ENCODE assay signal across 39 mouse cellular contexts in the genomic region with DNA sequence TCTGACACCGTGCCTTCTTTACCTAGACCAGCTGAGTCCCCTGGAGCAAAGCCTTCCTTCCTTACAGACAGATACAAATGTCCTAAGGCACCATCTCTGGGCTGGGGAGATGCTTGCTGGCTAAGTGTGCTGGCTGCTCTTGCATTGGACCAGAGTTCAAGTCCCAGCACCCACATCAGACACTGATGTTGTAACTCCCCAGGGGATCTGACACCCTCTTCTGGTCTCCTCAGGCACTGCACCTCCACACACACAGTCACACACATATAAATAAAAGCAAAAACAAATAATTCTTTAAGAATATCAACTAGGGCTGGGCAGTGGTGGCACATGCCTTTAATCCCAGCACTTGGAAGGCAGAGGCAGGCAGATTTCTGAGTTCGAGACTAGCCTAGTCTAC. TPM values are rescaled to one million over a fixed set of nuclear protein-coding genes. Genes with fewer than 3 reads are reported as not detected.
"Had no signal": no experiment of that assay in that cellular context is flagged by ENCODE, and none has a peak within 500 bp of the region (broad histone marks: within the 10 kb centered on the region; RNA-seq: fewer than 3 reads in every experiment).

No protein-coding gene starts in this region.

- H3K9ac ChIP-seq: heart, embryonic 13.5 days; heart, embryonic 15.5 days; hindbrain, embryonic 13.5 days; hindbrain, embryonic 15.5 days; limb, embryonic 13.5 days; limb, embryonic 15.5 days; liver, embryonic 12.5 days; liver, embryonic 15.5 days had no signal

- H3K4me2 ChIP-seq: heart, embryonic 11.5 days; heart, embryonic 13.5 days; heart, embryonic 15.5 days; hindbrain, embryonic 13.5 days; hindbrain, embryonic 15.5 days; limb, embryonic 13.5 days; limb, embryonic 15.5 days; liver, embryonic 12.5 days; liver, embryonic 15.5 days had no signal

- H3K4me1 ChIP-seq: heart, embryonic 13.5 days; heart, embryonic 15.5 days; hindbrain, embryonic 13.5 days; hindbrain, embryonic 15.5 days; limb, embryonic 13.5 days; limb, embryonic 15.5 days; liver, embryonic 12.5 days; liver, embryonic 15.5 days had no signal

- ATAC-seq: hindbrain, postnatal 0 days; intestine, embryonic 16.5 days; liver, embryonic 12.5 days had no signal

- H3K27me3 ChIP-seq: heart, embryonic 15.5 days; hindbrain, embryonic 15.5 days; limb, embryonic 13.5 days; liver, embryonic 15.5 days had no signal

- DNase-seq: gastrocnemius, postnatal 10 days; gastrocnemius, postnatal 25 days; heart, adult 2 months; heart, postnatal 14 days; heart, postnatal 36 days; kidney, adult 11 months; kidney, adult 2 months; kidney, postnatal 14 days; kidney, postnatal 36 days; layer of hippocampus, postnatal 36 days; left cerebral cortex, postnatal 4 days had no signal

- H3K4me3 ChIP-seq: heart, adult 2 months; heart, embryonic 13.5 days; heart, embryonic 15.5 days; hindbrain, embryonic 13.5 days; hindbrain, embryonic 15.5 days; limb, embryonic 13.5 days; limb, embryonic 15.5 days; liver, embryonic 12.5 days; liver, embryonic 15.5 days had no signal

- H3K9me3 ChIP-seq: heart, embryonic 13.5 days; heart, embryonic 15.5 days; hindbrain, embryonic 13.5 days; hindbrain, embryonic 15.5 days; limb, embryonic 13.5 days; limb, embryonic 15.5 days; liver, embryonic 12.5 days; liver, embryonic 15.5 days had no signal

- H3K27ac ChIP-seq: heart, adult 2 months; heart, embryonic 13.5 days; heart, embryonic 15.5 days; hindbrain, embryonic 13.5 days; hindbrain, embryonic 15.5 days; hindbrain, postnatal 0 days; limb, embryonic 13.5 days; limb, embryonic 15.5 days; liver, embryonic 12.5 days; liver, embryonic 15.5 days had no signal

- H3K36me3 ChIP-seq: heart, embryonic 13.5 days; heart, embryonic 15.5 days; hindbrain, embryonic 13.5 days; hindbrain, embryonic 15.5 days; limb, embryonic 13.5 days; limb, embryonic 15.5 days; liver, embryonic 12.5 days; liver, embryonic 15.5 days had no signal

RNA-seq across cellular contexts. Expression of a gene that starts 31.9 kb away (rescaled TPM):
- total RNA-seq: gastrocnemius, postnatal 10 days; gastrocnemius, postnatal 4 days; granulocyte monocyte progenitor cell, adult 5-6 weeks; heart, adult 2 months; heart, postnatal 14 days; heart, postnatal 36 days; hematopoietic stem cell, adult 5-6 weeks; hindbrain, postnatal 0 days; layer of hippocampus, adult 18-20 months; layer of hippocampus, postnatal 14 days; layer of hippocampus, postnatal 36 days; left cerebral cortex, adult 18-20 months; left cerebral cortex, adult 8-10 months; left cerebral cortex, postnatal 10 days; left cerebral cortex, postnatal 25 days; left cerebral cortex, postnatal 4 days; liver, adult 2 months had no signal
- polyA plus RNA-seq: heart, adult 2 months; heart, embryonic 11.5 days; heart, embryonic 13.5 days; heart, embryonic 15.5 days; heart, postnatal 0 days; hindbrain, embryonic 11.5 days; hindbrain, embryonic 13.5 days; hindbrain, embryonic 15.5 days; hindbrain, postnatal 0 days; intestine, embryonic 14.5 days; intestine, embryonic 16.5 days; kidney, adult 2 months; kidney, embryonic 14.5 days; kidney, embryonic 16.5 days; large intestine, adult 2 months; limb, embryonic 11.5 days; limb, embryonic 13.5 days; limb, embryonic 15.5 days; liver, adult 2 months; liver, embryonic 12.5 days; liver, embryonic 15.5 days had no signal

RNA-seq across cellular contexts. Expression of a gene that starts 35.3 kb away (rescaled TPM):
- total RNA-seq: hematopoietic stem cell, adult 5-6 weeks had no signal
- polyA plus RNA-seq: heart, embryonic 11.5 days had no signal
